Mouse (Mus musculus) MEL (cell line): ENCODE data around the gene Klf11. TPM values are rescaled to one million over a fixed set of nuclear protein-coding genes. Genes with fewer than 3 reads are reported as not detected.
"Not testable (repeated sequence)": the region's sequence is repeated elsewhere in the genome, so short reads cannot be mapped to it uniquely, and the experiment has no call there.

Source experiments
- DNase-seq: peaks from one replicate; pipeline ENCODE4 v3.0.0; 2011; ENCODE audit warnings: low read depth, low spot score
- H3K27ac ChIP-seq: 2 replicates; pipeline ENCODE4 v1.5.1; 2012; ENCODE audit warnings: low read depth, mild to moderate bottlenecking, control low read depth, low read length, moderate library complexity; ENCODE audit not compliant: control insufficient read depth
- H3K27me3 ChIP-seq, 2 experiments: fragments of 150-350 bp in 1 of 2; sonication (generic) in 1 of 2; 2 replicates each; pipeline ENCODE4 v1.6.1; 2012; ENCODE audit warnings: low read length in 2 of 2, mild to moderate bottlenecking in 2 of 2, improper control_type of control experiment in 1 of 2, moderate library complexity in 1 of 2; ENCODE audit not compliant: insufficient read depth in 2 of 2, control insufficient read depth in 1 of 2
- H3K36me3 ChIP-seq, 2 experiments: 2 replicates each; pipeline ENCODE4 v1.6.1; 2012 to 2014; ENCODE audit warnings: low read length in 2 of 2, improper control_type of control experiment in 1 of 2, inconsistent platforms in 1 of 2, mild to moderate bottlenecking in 1 of 2; ENCODE audit not compliant: insufficient read depth in 2 of 2, control insufficient read depth in 1 of 2
- H3K4me1 ChIP-seq, 2 experiments: fragments of 150-350 bp in 1 of 2; sonication (generic) in 1 of 2; 2 replicates each; pipeline ENCODE4 v1.6.1; 2012; ENCODE audit warnings: low read length in 2 of 2, improper control_type of control experiment in 1 of 2, mild to moderate bottlenecking in 1 of 2; ENCODE audit not compliant: insufficient read depth in 2 of 2, control insufficient read depth in 1 of 2
- H3K4me3 ChIP-seq, 2 experiments: fragments of 150-350 bp in 1 of 2; sonication (generic) in 1 of 2; 2 replicates each; pipeline ENCODE4 v1.5.1; 2012; ENCODE audit warnings: low read depth in 2 of 2, low read length in 2 of 2, mild to moderate bottlenecking in 2 of 2, moderate library complexity in 2 of 2, control low read depth in 1 of 2, improper control_type of control experiment in 1 of 2; ENCODE audit not compliant: control insufficient read depth in 1 of 2, insufficient read depth in 1 of 2
- H3K79me2 ChIP-seq: 2 replicates; pipeline ENCODE4 v1.6.1; 2012; ENCODE audit warnings: mild to moderate bottlenecking, low read length, moderate library complexity; ENCODE audit not compliant: control insufficient read depth, poor library complexity, insufficient read depth
- H3K9ac ChIP-seq: 2 replicates; pipeline ENCODE4 v1.6.1; 2012; ENCODE audit warnings: low read depth, mild to moderate bottlenecking, control low read depth, low read length, moderate library complexity; ENCODE audit not compliant: control insufficient read depth, poor library complexity, severe bottlenecking
- H3K9me3 ChIP-seq: fragments of 150-350 bp; sonication (generic); replicated peaks from 2 replicates; pipeline ENCODE4 v1.6.1; 2012; ENCODE audit warnings: mild to moderate bottlenecking, low read length, improper control_type of control experiment, moderate library complexity; ENCODE audit not compliant: insufficient read depth
- BHLHE40 ChIP-seq: IDR thresholded peaks from 2 replicates; pipeline ENCODE4 v1.6.1; 2012; ENCODE audit warnings: low read depth, mild to moderate bottlenecking, inconsistent platforms, low read length, improper control_type of control experiment, borderline replicate concordance
- CTCF ChIP-seq, 3 experiments: IDR thresholded peaks in 2 of 3; conservative IDR thresholded peaks in 1 of 3; 2 replicates each; pipeline ENCODE4 v1.5.1; 2011 to 2012; ENCODE audit warnings: low read length in 3 of 3, low read depth in 2 of 3, mild to moderate bottlenecking in 2 of 3, improper control_type of control experiment in 1 of 3, inconsistent platforms in 1 of 3, mixed read lengths in 1 of 3, moderate library complexity in 1 of 3; ENCODE audit not compliant: control insufficient read depth in 1 of 3, insufficient read depth in 1 of 3, poor library complexity in 1 of 3, severe bottlenecking in 1 of 3
- E2F4 ChIP-seq: IDR thresholded peaks from 2 replicates; pipeline ENCODE4 v1.6.1; 2011; ENCODE audit warnings: low read depth, low read length, improper control_type of control experiment, borderline replicate concordance
- EP300 ChIP-seq, 2 experiments: IDR thresholded peaks; 2 replicates each; pipeline ENCODE4 v1.6.1; 2011; ENCODE audit warnings: improper control_type of control experiment in 2 of 2, low read length in 2 of 2, low read depth in 1 of 2, mild to moderate bottlenecking in 1 of 2
- ETS1 ChIP-seq: IDR thresholded peaks from 2 replicates; pipeline ENCODE4 v1.6.1; 2012; ENCODE audit warnings: low read depth, mild to moderate bottlenecking, inconsistent platforms, low read length, improper control_type of control experiment, moderate library complexity
- JUND ChIP-seq: IDR thresholded peaks from 2 replicates; pipeline ENCODE4 v1.6.1; 2011; ENCODE audit warnings: low read depth, mild to moderate bottlenecking, improper control_type of control experiment, low read length
- MAFK ChIP-seq: IDR thresholded peaks from 2 replicates; pipeline ENCODE4 v1.6.1; 2011; ENCODE audit warnings: low read depth, mild to moderate bottlenecking, low read length, improper control_type of control experiment, borderline replicate concordance
- MAZ ChIP-seq: IDR thresholded peaks from 2 replicates; pipeline ENCODE4 v1.6.1; 2012; ENCODE audit warnings: low read depth, mild to moderate bottlenecking, inconsistent platforms, low read length, improper control_type of control experiment
- MYB ChIP-seq: IDR thresholded peaks from 2 replicates; pipeline ENCODE4 v1.6.1; 2011; ENCODE audit warnings: mild to moderate bottlenecking, low read depth, low read length, improper control_type of control experiment
- NELFE ChIP-seq: IDR thresholded peaks from 2 replicates; pipeline ENCODE4 v1.6.1; 2011; ENCODE audit warnings: low read depth, low read length, improper control_type of control experiment
- POLR2A ChIP-seq, 2 experiments: IDR thresholded peaks; 2 replicates each; pipeline ENCODE4 v1.6.1; 2011 to 2012; ENCODE audit warnings: low read length in 2 of 2, mild to moderate bottlenecking in 2 of 2, control low read depth in 1 of 2, improper control_type of control experiment in 1 of 2, low read depth in 1 of 2, moderate library complexity in 1 of 2; ENCODE audit not compliant: control insufficient read depth in 1 of 2, insufficient read depth in 1 of 2, poor library complexity in 1 of 2
- POLR2AphosphoS2 ChIP-seq: IDR thresholded peaks from 2 replicates; pipeline ENCODE4 v1.6.1; 2011; ENCODE audit warnings: low read length, improper control_type of control experiment
- POLR2AphosphoS5 ChIP-seq: IDR thresholded peaks from 2 replicates; pipeline ENCODE4 v1.6.1; 2012; ENCODE audit warnings: low read depth, borderline replicate concordance, mild to moderate bottlenecking, inconsistent platforms, low read length, moderate library complexity, mixed read lengths
- RCOR1 ChIP-seq: IDR thresholded peaks from 2 replicates; pipeline ENCODE4 v1.6.1; 2012; ENCODE audit warnings: low read depth, mild to moderate bottlenecking, inconsistent platforms, low read length, improper control_type of control experiment
- TCF12 ChIP-seq: IDR thresholded peaks from 2 replicates; pipeline ENCODE4 v1.6.1; 2014; ENCODE audit warnings: low read depth, mild to moderate bottlenecking, inconsistent platforms, low read length, improper control_type of control experiment, moderate library complexity
- UBTF ChIP-seq: IDR thresholded peaks from 2 replicates; pipeline ENCODE4 v1.6.1; 2012; ENCODE audit warnings: low read depth, mild to moderate bottlenecking, inconsistent platforms, low read length, improper control_type of control experiment, moderate library complexity, borderline replicate concordance; ENCODE audit not compliant: insufficient read depth
- USF2 ChIP-seq, 2 experiments: IDR thresholded peaks; 2 replicates each; pipeline ENCODE4 v1.6.1; 2011 to 2012; ENCODE audit warnings: improper control_type of control experiment in 2 of 2, low read length in 2 of 2, borderline replicate concordance in 1 of 2, inconsistent platforms in 1 of 2, low read depth in 1 of 2, mild to moderate bottlenecking in 1 of 2; ENCODE audit not compliant: insufficient read depth in 1 of 2
- ZC3H11A ChIP-seq: IDR thresholded peaks from 2 replicates; pipeline ENCODE4 v1.6.1; 2012; ENCODE audit warnings: low read depth, mild to moderate bottlenecking, inconsistent platforms, low read length, improper control_type of control experiment
- ZKSCAN1 ChIP-seq: IDR thresholded peaks from 2 replicates; pipeline ENCODE4 v1.6.1; 2012; ENCODE audit warnings: low read depth, mild to moderate bottlenecking, inconsistent platforms, low read length, improper control_type of control experiment, moderate library complexity
- ZNF384 ChIP-seq: IDR thresholded peaks from 2 replicates; pipeline ENCODE4 v1.6.1; 2012; ENCODE audit warnings: low read depth, mild to moderate bottlenecking, inconsistent platforms, low read length, improper control_type of control experiment
- polyA plus RNA-seq, 2 experiments: library from polyadenylated mRNA; stranded (reverse) in 1 of 2; unstranded in 1 of 2; fragments of >175 nt in 1 of 2; fragments of >200 nt in 1 of 2; gene quantifications; 2 replicates each; pipeline versions ENCODE4 v1.2.1 to v1.2.4; 2012; ENCODE audit warnings: low replicate concordance in 2 of 2, low read depth in 1 of 2; ENCODE audit not compliant: insufficient read length in 2 of 2, insufficient read depth in 1 of 2, missing spikeins in 1 of 2
- total RNA-seq: library from RNA; depleted of rRNA; stranded (reverse); fragments of 300-350 nt; gene quantifications from 2 replicates; pipeline ENCODE4 v1.2.3, GENCODE M21; 2012

The Klf11 gene
- total and polyA plus RNA-seq, 3 experiments = 2.4 to 7.2 TPM; not detected in 1

GRCm38 (mm10) chr12:24634212-24634611 is 16.9 kb upstream of the Klf11 start:
- Histone ChIP-seq H3K9me3 (no peaks in the 10 kb centered on the region), H3K4me3 (no peak overlapping the region), H3K79me2 (no peaks in the 10 kb centered on the region), H3K27me3 (no peaks in the 10 kb centered on the region), H3K4me1 (peaks cover 5 to 23% of the 10 kb centered on the region in 2 experiments; a peak in 3 of 4 replicates), H3K36me3 (peaks cover 0 to 14% of the 10 kb centered on the region in 2 experiments; a peak in 2 of 4 replicates), H3K27ac (peak overlapping the region; percentile 57), H3K9ac (no peak overlapping the region)
- TF ChIP-seq MYB (no peak), EP300 (IDR thresholded peaks at IDR 0.05; ENCODE audit: low read depth in 1 of 2, low read length in 2 of 2) (0 out of 4 replicates have a peak, but pooled peaks of 1 of the 2 experiments have one; percentile 2), ETS1 (peak; percentile 65; the same call in 1 of the 2 replicates)
- DNase-seq = peak; percentile 42

- Histone ChIP-seq H3K79me2 (no peaks in the 10 kb centered on the region), H3K27me3 (no peaks in the 10 kb centered on the region), H3K4me3 (no peak overlapping the region), H3K9me3 (no peaks in the 10 kb centered on the region), H3K36me3 (peaks cover 0 to 14% of the 10 kb centered on the region in 2 experiments; a peak in 2 of 4 replicates), H3K27ac (no peak overlapping the region), H3K4me1 (peaks cover 5 to 23% of the 10 kb centered on the region in 2 experiments; a peak in 3 of 4 replicates), H3K9ac (no peak overlapping the region)
- TF ChIP-seq BHLHE40 (no peak), NELFE (no peak), POLR2AphosphoS2 (no peak), ZNF384 (no peak), POLR2AphosphoS5 (no peak), TCF12 (no peak)
- no peak for DNase-seq
Observed at GRCm38 (mm10) chr12:24634648-24635047, 16.4 kb upstream of the Klf11 start.

GRCm38 (mm10) chr12:24638787-24639186 is 12.3 kb upstream of the Klf11 start:
- not testable (repeated sequence) for DNase-seq, H3K9me3 ChIP-seq, H3K4me3 ChIP-seq, H3K79me2 ChIP-seq, H3K9ac ChIP-seq, H3K27ac ChIP-seq, H3K27me3 ChIP-seq
- peaks cover 9 to 23% of the 10 kb centered on the region in 2 experiments for H3K4me1 ChIP-seq
- peaks cover 0 to 14% of the 10 kb centered on the region in 2 experiments; a peak in 2 of 4 replicates for H3K36me3 ChIP-seq

- H3K9me3 ChIP-seq = no peaks in the 10 kb centered on the region
- H3K9ac ChIP-seq = no peak overlapping the region
- peaks cover 0 to 30% of the 10 kb centered on the region in 2 experiments; a peak in 2 of 4 replicates for H3K36me3 ChIP-seq
- peak; percentile 38 for DNase-seq
- H3K4me1 ChIP-seq = peaks cover 10 to 35% of the 10 kb centered on the region in 2 experiments
- no peak overlapping the region for H3K4me3 ChIP-seq
- H3K79me2 ChIP-seq = no peaks in the 10 kb centered on the region
- no peaks in the 10 kb centered on the region for H3K27me3 ChIP-seq
- H3K27ac ChIP-seq = no peak overlapping the region
- TF ChIP-seq ZC3H11A = no peak
- no peak for TF ChIP-seq ZKSCAN1
- TF ChIP-seq JUND = no peak
- TF ChIP-seq CTCF (IDR thresholded peaks at IDR 0.05 in 2 of 3, conservative IDR thresholded peaks at IDR 0.05 in 1 of 3; ENCODE audit: control insufficient read depth in 1 of 3, insufficient read depth in 1 of 3, low read depth in 2 of 3, low read length in 3 of 3, poor library complexity in 1 of 3, severe bottlenecking in 1 of 3) = no peak
- no peak for TF ChIP-seq USF2 (IDR thresholded peaks at IDR 0.05; ENCODE audit: borderline replicate concordance in 1 of 2, insufficient read depth in 1 of 2, low read depth in 1 of 2, low read length in 2 of 2)
- TF ChIP-seq UBTF = no peak
- TF ChIP-seq RCOR1 = no peak
- no peak for TF ChIP-seq POLR2A (IDR thresholded peaks at IDR 0.05; ENCODE audit: control insufficient read depth in 1 of 2, insufficient read depth in 1 of 2, low read depth in 1 of 2, low read length in 2 of 2, poor library complexity in 1 of 2)
- no peak for TF ChIP-seq MAZ
- TF ChIP-seq TCF12 = no peak
- TF ChIP-seq MAFK = no peak
- no peak for TF ChIP-seq ETS1
- no peak for TF ChIP-seq E2F4
Observed at GRCm38 (mm10) chr12:24642370-24642802, 8.7 kb upstream of the Klf11 start.
